Mouse (Mus musculus): Measurements from ENCODE around the gene Zfp277. TPM values are rescaled to one million over a fixed set of nuclear protein-coding genes. Genes with fewer than 3 reads are reported as not detected.

Gene Zfp277
- polyA plus RNA-seq, 1 experiment = 2.7 TPM

- Histone ChIP-seq H3K4me3 (ENCODE audit: extremely low read depth, insufficient read depth, insufficient read length) (no peak overlapping the region), H3K4me1 (ENCODE audit: control insufficient read depth, insufficient read depth, insufficient read length) (no peaks in the 10 kb centered on the region), H3K36me3 (ENCODE audit: control insufficient read depth, insufficient read depth, low read length) (no peaks in the 10 kb centered on the region), H3K27ac (ENCODE audit: insufficient read depth, low read length) (no peak overlapping the region), H3K27me3 (ENCODE audit: control insufficient read depth, insufficient read depth, low read length) (peaks cover 2% of the 10 kb centered on the region; the same call in 1 of the 2 replicates)
- TF ChIP-seq CTCF (IDR thresholded peaks at IDR 0.05; ENCODE audit: extremely low read depth, insufficient read depth, insufficient read length, insufficient replicate concordance) = no peak
- DNase-seq (ENCODE audit: low read depth in 1 of 2, low spot score in 2 of 2) = no peak
- 62% methylated on average over 11 of the region's 11 CpGs for WGBS
Observed at GRCm38 (mm10) chr12:40471649-40472399, 26.1 kb upstream of the Zfp277 start.

GRCm38 (mm10) chr12:40469009-40469408 lies 23.3 kb upstream of the Zfp277 start:
- Histone ChIP-seq H3K27ac (ENCODE audit: insufficient read depth, low read length) (no peak overlapping the region), H3K4me3 (ENCODE audit: extremely low read depth, insufficient read depth, insufficient read length) (no peak overlapping the region), H3K4me1 (ENCODE audit: control insufficient read depth, insufficient read depth, insufficient read length) (no peaks in the 10 kb centered on the region), H3K27me3 (ENCODE audit: control insufficient read depth, insufficient read depth, low read length) (peaks cover 2% of the 10 kb centered on the region; the same call in 1 of the 2 replicates), H3K36me3 (ENCODE audit: control insufficient read depth, insufficient read depth, low read length) (no peaks in the 10 kb centered on the region)
- DNase-seq (ENCODE audit: low read depth in 1 of 2, low spot score in 2 of 2) = no peak
- 74% methylated on average over 5 of the region's 5 CpGs for WGBS
- no peak for TF ChIP-seq POLR2A (IDR thresholded peaks at IDR 0.05; ENCODE audit: low read depth, low read length)
- TF ChIP-seq CTCF (IDR thresholded peaks at IDR 0.05; ENCODE audit: extremely low read depth, insufficient read depth, insufficient read length, insufficient replicate concordance) = no peak

GRCm38 (mm10) chr12:40468235-40468634 lies 22.5 kb upstream of the Zfp277 start:
- TF ChIP-seq CTCF (IDR thresholded peaks at IDR 0.05; ENCODE audit: extremely low read depth, insufficient read depth, insufficient read length, insufficient replicate concordance) (no peak), POLR2A (IDR thresholded peaks at IDR 0.05; ENCODE audit: low read depth, low read length) (no peak)
- no peaks in the 10 kb centered on the region for H3K36me3 ChIP-seq (ENCODE audit: control insufficient read depth, insufficient read depth, low read length)
- H3K4me3 ChIP-seq (ENCODE audit: extremely low read depth, insufficient read depth, insufficient read length) = no peak overlapping the region
- H3K27ac ChIP-seq (ENCODE audit: insufficient read depth, low read length) = no peak overlapping the region
- H3K4me1 ChIP-seq (ENCODE audit: control insufficient read depth, insufficient read depth, insufficient read length) = no peaks in the 10 kb centered on the region
- WGBS = 82% methylated on average over 4 of the region's 4 CpGs
- no peak for DNase-seq (ENCODE audit: low read depth in 1 of 2, low spot score in 2 of 2)
- H3K27me3 ChIP-seq (ENCODE audit: control insufficient read depth, insufficient read depth, low read length) = peaks cover 2% of the 10 kb centered on the region; the same call in 1 of the 2 replicates

GRCm38 (mm10) chr12:40464282-40464681 lies 18.6 kb upstream of the Zfp277 start:
- H3K4me3 ChIP-seq (ENCODE audit: extremely low read depth, insufficient read depth, insufficient read length) = no peak overlapping the region
- H3K4me1 ChIP-seq (ENCODE audit: control insufficient read depth, insufficient read depth, insufficient read length) = no peaks in the 10 kb centered on the region
- TF ChIP-seq CTCF (IDR thresholded peaks at IDR 0.05; ENCODE audit: extremely low read depth, insufficient read depth, insufficient read length, insufficient replicate concordance) (no peak), POLR2A (IDR thresholded peaks at IDR 0.05; ENCODE audit: low read depth, low read length) (no peak)
- H3K27ac ChIP-seq (ENCODE audit: insufficient read depth, low read length) = no peak overlapping the region
- DNase-seq (ENCODE audit: low read depth in 1 of 2, low spot score in 2 of 2) = no peak
- H3K27me3 ChIP-seq (ENCODE audit: control insufficient read depth, insufficient read depth, low read length) = no peaks in the 10 kb centered on the region
- WGBS = 92% methylated on average over 6 of the region's 6 CpGs
- no peaks in the 10 kb centered on the region for H3K36me3 ChIP-seq (ENCODE audit: control insufficient read depth, insufficient read depth, low read length)

GRCm38 (mm10) chr12:40463828-40464227 lies 18.1 kb upstream of the Zfp277 start:
- WGBS = 63% methylated on average over 2 of the region's 2 CpGs
- H3K4me3 ChIP-seq (ENCODE audit: extremely low read depth, insufficient read depth, insufficient read length) = no peak overlapping the region
- DNase-seq (ENCODE audit: low read depth in 1 of 2, low spot score in 2 of 2) = no peak
- H3K27me3 ChIP-seq (ENCODE audit: control insufficient read depth, insufficient read depth, low read length) = no peaks in the 10 kb centered on the region
- no peaks in the 10 kb centered on the region for H3K4me1 ChIP-seq (ENCODE audit: control insufficient read depth, insufficient read depth, insufficient read length)
- no peaks in the 10 kb centered on the region for H3K36me3 ChIP-seq (ENCODE audit: control insufficient read depth, insufficient read depth, low read length)
- TF ChIP-seq CTCF (IDR thresholded peaks at IDR 0.05; ENCODE audit: extremely low read depth, insufficient read depth, insufficient read length, insufficient replicate concordance) (no peak), POLR2A (IDR thresholded peaks at IDR 0.05; ENCODE audit: low read depth, low read length) (no peak)
- no peak overlapping the region for H3K27ac ChIP-seq (ENCODE audit: insufficient read depth, low read length)

- Histone ChIP-seq H3K4me1 (ENCODE audit: control insufficient read depth, insufficient read depth, insufficient read length) (no peaks in the 10 kb centered on the region), H3K36me3 (ENCODE audit: control insufficient read depth, insufficient read depth, low read length) (no peaks in the 10 kb centered on the region), H3K27me3 (ENCODE audit: control insufficient read depth, insufficient read depth, low read length) (no peaks in the 10 kb centered on the region), H3K4me3 (ENCODE audit: extremely low read depth, insufficient read depth, insufficient read length) (no peak overlapping the region), H3K27ac (ENCODE audit: insufficient read depth, low read length) (no peak overlapping the region)
- TF ChIP-seq CTCF (IDR thresholded peaks at IDR 0.05; ENCODE audit: extremely low read depth, insufficient read depth, insufficient read length, insufficient replicate concordance) (no peak), POLR2A (IDR thresholded peaks at IDR 0.05; ENCODE audit: low read depth, low read length) (no peak)
- WGBS = 83% methylated on average over 7 of the region's 7 CpGs
- DNase-seq (ENCODE audit: low read depth in 1 of 2, low spot score in 2 of 2) = no peak
Observed at GRCm38 (mm10) chr12:40462693-40463235, 17.1 kb upstream of the Zfp277 start.

GRCm38 (mm10) chr12:40459673-40460265 lies 14.1 kb upstream of the Zfp277 start:
- Histone ChIP-seq H3K27ac (ENCODE audit: insufficient read depth, low read length) (no peak overlapping the region), H3K4me1 (ENCODE audit: control insufficient read depth, insufficient read depth, insufficient read length) (no peaks in the 10 kb centered on the region), H3K36me3 (ENCODE audit: control insufficient read depth, insufficient read depth, low read length) (no peaks in the 10 kb centered on the region), H3K27me3 (ENCODE audit: control insufficient read depth, insufficient read depth, low read length) (no peaks in the 10 kb centered on the region), H3K4me3 (ENCODE audit: extremely low read depth, insufficient read depth, insufficient read length) (no peak overlapping the region)
- no peak for TF ChIP-seq POLR2A (IDR thresholded peaks at IDR 0.05; ENCODE audit: low read depth, low read length)
- no peak for TF ChIP-seq CTCF (IDR thresholded peaks at IDR 0.05; ENCODE audit: extremely low read depth, insufficient read depth, insufficient read length, insufficient replicate concordance)
- WGBS = 55% methylated on average over 6 of the region's 6 CpGs
- no peak for DNase-seq (ENCODE audit: low read depth in 1 of 2, low spot score in 2 of 2)
